Mouse (Mus musculus) liver, postnatal 0 days (tissue): ENCODE results near the gene Pde6b.

Experiments
- CTCF ChIP-seq: sonication (generic); IDR thresholded peaks from 2 replicates; pipeline ENCODE4 v1.5.1; 2016; ENCODE audit warnings: antibody characterized with exemption, low read depth
- EP300 ChIP-seq: IDR thresholded peaks from 2 replicates; pipeline ENCODE4 v1.6.1; 2016; ENCODE audit warnings: antibody characterized with exemption, low read depth, mild to moderate bottlenecking

DNA sequence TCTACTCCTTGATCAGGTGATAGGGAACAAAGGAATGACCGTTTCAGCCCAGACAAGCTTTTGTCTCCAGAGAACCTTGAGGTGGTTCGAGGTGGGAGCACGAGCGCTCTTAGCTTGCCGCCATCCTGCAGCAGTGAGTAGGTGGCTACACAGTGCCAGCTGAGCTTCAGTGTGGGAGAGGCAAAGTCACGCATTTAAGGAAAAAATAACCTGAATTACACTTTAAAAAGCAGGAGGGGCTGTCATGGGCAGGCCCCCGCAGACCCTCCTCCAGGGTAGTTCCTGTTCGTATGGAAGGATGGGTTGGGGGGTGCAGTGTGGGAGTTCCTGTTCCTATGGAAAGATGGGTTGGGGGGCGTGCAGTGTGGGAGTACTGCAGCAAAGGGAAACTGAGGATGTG, 28.7 kb upstream of the Pde6b start:
- TF ChIP-seq EP300 (no peak), CTCF (no peak)
